Mouse (Mus musculus): Measurements from ENCODE around the gene Ntmt1. TPM values are rescaled to one million over a fixed set of nuclear protein-coding genes. Genes with fewer than 3 reads are reported as not detected.

Ntmt1 gene
- polyA plus RNA-seq, 1 experiment: 16.6 TPM

- no peak for DNase-seq (ENCODE audit: low read depth in 1 of 2, low spot score in 2 of 2)
- Histone ChIP-seq H3K27ac (ENCODE audit: insufficient read depth, low read length) (no peak overlapping the region), H3K4me1 (ENCODE audit: control insufficient read depth, insufficient read depth, insufficient read length) (no peaks in the 10 kb centered on the region), H3K27me3 (ENCODE audit: control insufficient read depth, insufficient read depth, low read length) (no peaks in the 10 kb centered on the region), H3K4me3 (ENCODE audit: extremely low read depth, insufficient read depth, insufficient read length) (no peak overlapping the region), H3K36me3 (ENCODE audit: control insufficient read depth, insufficient read depth, low read length) (no peaks in the 10 kb centered on the region)
- WGBS: 46% methylated on average over 20 of the region's 20 CpGs
- TF ChIP-seq POLR2A (IDR thresholded peaks at IDR 0.05; ENCODE audit: low read depth, low read length) (no peak), CTCF (IDR thresholded peaks at IDR 0.05; ENCODE audit: extremely low read depth, insufficient read depth, insufficient read length, insufficient replicate concordance) (no peak)
Observed at GRCm38 (mm10) chr2:30852771-30853313, 45.2 kb downstream of the Ntmt1 start.

GRCm38 (mm10) chr2:30857076-30857475 lies 49.5 kb downstream of the Ntmt1 start:
- Histone ChIP-seq H3K36me3 (ENCODE audit: control insufficient read depth, insufficient read depth, low read length) (no peaks in the 10 kb centered on the region), H3K27me3 (ENCODE audit: control insufficient read depth, insufficient read depth, low read length) (no peaks in the 10 kb centered on the region), H3K4me3 (ENCODE audit: extremely low read depth, insufficient read depth, insufficient read length) (no peak overlapping the region), H3K4me1 (ENCODE audit: control insufficient read depth, insufficient read depth, insufficient read length) (no peaks in the 10 kb centered on the region), H3K27ac (ENCODE audit: insufficient read depth, low read length) (no peak overlapping the region)
- TF ChIP-seq CTCF (IDR thresholded peaks at IDR 0.05; ENCODE audit: extremely low read depth, insufficient read depth, insufficient read length, insufficient replicate concordance): no peak
- TF ChIP-seq POLR2A (IDR thresholded peaks at IDR 0.05; ENCODE audit: low read depth, low read length): no peak
- DNase-seq (ENCODE audit: low read depth in 1 of 2, low spot score in 2 of 2): no peak
- WGBS: 79% methylated on average over 6 of the region's 6 CpGs

- Histone ChIP-seq H3K27ac (ENCODE audit: insufficient read depth, low read length) (no peak overlapping the region), H3K27me3 (ENCODE audit: control insufficient read depth, insufficient read depth, low read length) (no peaks in the 10 kb centered on the region), H3K4me3 (ENCODE audit: extremely low read depth, insufficient read depth, insufficient read length) (no peak overlapping the region), H3K36me3 (ENCODE audit: control insufficient read depth, insufficient read depth, low read length) (no peaks in the 10 kb centered on the region), H3K4me1 (ENCODE audit: control insufficient read depth, insufficient read depth, insufficient read length) (no peaks in the 10 kb centered on the region)
- TF ChIP-seq CTCF (IDR thresholded peaks at IDR 0.05; ENCODE audit: extremely low read depth, insufficient read depth, insufficient read length, insufficient replicate concordance) (no peak), POLR2A (IDR thresholded peaks at IDR 0.05; ENCODE audit: low read depth, low read length) (no peak)
- 86% methylated on average over 5 of the region's 5 CpGs for WGBS
- DNase-seq (ENCODE audit: low read depth in 1 of 2, low spot score in 2 of 2): no peak
Observed at GRCm38 (mm10) chr2:30859782-30860181, 52.2 kb downstream of the Ntmt1 start.

- no peak for DNase-seq (ENCODE audit: low read depth in 1 of 2, low spot score in 2 of 2)
- WGBS: 79% methylated on average over 4 of the region's 4 CpGs
- Histone ChIP-seq H3K36me3 (ENCODE audit: control insufficient read depth, insufficient read depth, low read length) (no peaks in the 10 kb centered on the region), H3K27me3 (ENCODE audit: control insufficient read depth, insufficient read depth, low read length) (no peaks in the 10 kb centered on the region; the same call in 1 of the 2 replicates), H3K4me1 (ENCODE audit: control insufficient read depth, insufficient read depth, insufficient read length) (no peaks in the 10 kb centered on the region), H3K4me3 (ENCODE audit: extremely low read depth, insufficient read depth, insufficient read length) (no peak overlapping the region), H3K27ac (ENCODE audit: insufficient read depth, low read length) (no peak overlapping the region)
- TF ChIP-seq CTCF (IDR thresholded peaks at IDR 0.05; ENCODE audit: extremely low read depth, insufficient read depth, insufficient read length, insufficient replicate concordance): no peak
- TF ChIP-seq POLR2A (IDR thresholded peaks at IDR 0.05; ENCODE audit: low read depth, low read length): no peak
Observed at GRCm38 (mm10) chr2:30862081-30862480, 54.5 kb downstream of the Ntmt1 start.

- TF ChIP-seq POLR2A (IDR thresholded peaks at IDR 0.05; ENCODE audit: low read depth, low read length) (no peak), CTCF (IDR thresholded peaks at IDR 0.05; ENCODE audit: extremely low read depth, insufficient read depth, insufficient read length, insufficient replicate concordance) (no peak)
- H3K4me3 ChIP-seq (ENCODE audit: extremely low read depth, insufficient read depth, insufficient read length): no peak overlapping the region
- H3K27me3 ChIP-seq (ENCODE audit: control insufficient read depth, insufficient read depth, low read length): no peaks in the 10 kb centered on the region; the same call in 1 of the 2 replicates
- H3K4me1 ChIP-seq (ENCODE audit: control insufficient read depth, insufficient read depth, insufficient read length): no peaks in the 10 kb centered on the region
- WGBS: 67% methylated on average over 9 of the region's 9 CpGs
- H3K27ac ChIP-seq (ENCODE audit: insufficient read depth, low read length): no peak overlapping the region
- no peaks in the 10 kb centered on the region for H3K36me3 ChIP-seq (ENCODE audit: control insufficient read depth, insufficient read depth, low read length)
- no peak for DNase-seq (ENCODE audit: low read depth in 1 of 2, low spot score in 2 of 2)
Observed at GRCm38 (mm10) chr2:30863574-30863973, 55.9 kb downstream of the Ntmt1 start.

GRCm38 (mm10) chr2:30864968-30865381 lies 57.3 kb downstream of the Ntmt1 start:
- Histone ChIP-seq H3K4me3 (ENCODE audit: extremely low read depth, insufficient read depth, insufficient read length) (no peak overlapping the region), H3K4me1 (ENCODE audit: control insufficient read depth, insufficient read depth, insufficient read length) (no peaks in the 10 kb centered on the region), H3K27me3 (ENCODE audit: control insufficient read depth, insufficient read depth, low read length) (no peaks in the 10 kb centered on the region; the same call in 1 of the 2 replicates), H3K36me3 (ENCODE audit: control insufficient read depth, insufficient read depth, low read length) (no peaks in the 10 kb centered on the region), H3K27ac (ENCODE audit: insufficient read depth, low read length) (no peak overlapping the region)
- no peak for DNase-seq (ENCODE audit: low read depth in 1 of 2, low spot score in 2 of 2)
- TF ChIP-seq POLR2A (IDR thresholded peaks at IDR 0.05; ENCODE audit: low read depth, low read length) (no peak), CTCF (IDR thresholded peaks at IDR 0.05; ENCODE audit: extremely low read depth, insufficient read depth, insufficient read length, insufficient replicate concordance) (no peak)
- 6% methylated on average over 35 of the region's 35 CpGs for WGBS

- 72% methylated on average over 3 of the region's 3 CpGs for WGBS
- H3K36me3 ChIP-seq (ENCODE audit: control insufficient read depth, insufficient read depth, low read length): no peaks in the 10 kb centered on the region
Observed at GRCm38 (mm10) chr2:30865426-30865825, 57.8 kb downstream of the Ntmt1 start.

More at GRCm38 (mm10) chr2:30865426-30865825, 57.8 kb downstream of the Ntmt1 start:
- no peak for DNase-seq (ENCODE audit: low read depth in 1 of 2, low spot score in 2 of 2)
- TF ChIP-seq CTCF (IDR thresholded peaks at IDR 0.05; ENCODE audit: extremely low read depth, insufficient read depth, insufficient read length, insufficient replicate concordance) (no peak), POLR2A (IDR thresholded peaks at IDR 0.05; ENCODE audit: low read depth, low read length) (no peak)
- no peaks in the 10 kb centered on the region for H3K4me1 ChIP-seq (ENCODE audit: control insufficient read depth, insufficient read depth, insufficient read length)
- H3K4me3 ChIP-seq (ENCODE audit: extremely low read depth, insufficient read depth, insufficient read length): no peak overlapping the region
- no peak overlapping the region for H3K27ac ChIP-seq (ENCODE audit: insufficient read depth, low read length)
- no peaks in the 10 kb centered on the region; the same call in 1 of the 2 replicates for H3K27me3 ChIP-seq (ENCODE audit: control insufficient read depth, insufficient read depth, low read length)
